Mouse (Mus musculus): ENCODE measurements around the gene Unc93b1.
"Not testable (repeated sequence)": the region's sequence is repeated elsewhere in the genome, so short reads cannot be mapped to it uniquely, and the experiment has no call there.

Gene Unc93b1

DNA sequence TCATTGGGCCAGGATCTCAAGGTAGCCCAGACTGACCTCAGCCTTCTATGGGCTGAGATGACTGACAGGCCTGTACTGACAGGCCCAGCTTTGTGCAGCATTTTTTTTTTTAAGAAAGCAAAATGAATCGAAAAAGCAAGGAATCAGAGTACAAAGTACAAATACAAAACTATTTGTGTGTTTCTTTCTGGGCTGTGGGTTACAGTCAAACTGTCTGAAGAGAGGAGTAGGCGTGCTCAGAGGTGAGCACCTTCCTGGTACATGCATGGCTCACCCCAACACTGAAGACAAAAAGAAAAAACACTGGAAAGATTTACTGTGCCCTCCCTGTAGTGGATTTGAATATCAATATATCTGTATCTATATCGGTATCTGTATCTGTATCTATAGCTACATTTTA, 12.8 kb downstream of the Unc93b1 start:
- no peak for DNase-seq

DNA sequence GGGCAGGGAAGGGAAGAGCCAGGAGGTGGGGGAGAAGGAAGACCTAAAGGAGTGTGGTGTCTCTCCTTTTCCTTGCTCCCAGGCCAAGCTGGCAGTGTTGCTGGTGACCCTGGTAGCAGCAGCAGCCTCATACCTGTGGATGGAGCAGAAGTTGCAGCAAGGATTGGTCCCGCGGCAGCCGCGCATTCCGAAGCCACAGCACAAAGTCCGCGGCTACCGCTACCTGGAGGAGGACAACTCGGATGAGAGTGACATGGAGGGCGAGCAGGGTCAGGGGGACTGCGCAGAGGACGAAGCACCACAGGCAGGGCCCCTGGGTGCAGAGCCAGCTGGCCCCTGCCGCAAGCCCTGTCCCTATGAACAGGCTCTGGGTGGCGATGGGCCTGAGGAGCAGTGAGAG, 13.6 kb downstream of the Unc93b1 start:
- DNase-seq: peak; percentile 40 to 72

DNA sequence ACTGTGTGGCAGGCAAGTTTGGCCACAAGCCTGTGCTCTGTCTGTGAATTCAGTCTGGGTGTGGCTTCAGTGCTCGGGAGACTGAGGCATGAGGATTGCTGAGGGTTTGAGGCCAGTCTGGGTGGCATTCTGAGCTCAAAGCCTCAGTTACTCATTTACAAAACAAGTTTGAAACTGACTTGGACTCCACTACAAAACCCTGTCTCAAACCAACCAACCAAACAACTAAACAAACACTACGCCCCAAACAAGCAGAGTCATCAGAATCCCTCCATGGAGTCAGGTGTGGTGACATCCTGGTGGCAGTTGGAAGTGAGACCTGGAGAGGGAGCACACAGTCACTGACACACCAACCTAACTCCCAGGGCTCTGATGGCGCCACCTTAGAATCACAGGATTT, 15.3 kb downstream of the Unc93b1 start:
- peak; percentile 48 to 62 for DNase-seq

DNA sequence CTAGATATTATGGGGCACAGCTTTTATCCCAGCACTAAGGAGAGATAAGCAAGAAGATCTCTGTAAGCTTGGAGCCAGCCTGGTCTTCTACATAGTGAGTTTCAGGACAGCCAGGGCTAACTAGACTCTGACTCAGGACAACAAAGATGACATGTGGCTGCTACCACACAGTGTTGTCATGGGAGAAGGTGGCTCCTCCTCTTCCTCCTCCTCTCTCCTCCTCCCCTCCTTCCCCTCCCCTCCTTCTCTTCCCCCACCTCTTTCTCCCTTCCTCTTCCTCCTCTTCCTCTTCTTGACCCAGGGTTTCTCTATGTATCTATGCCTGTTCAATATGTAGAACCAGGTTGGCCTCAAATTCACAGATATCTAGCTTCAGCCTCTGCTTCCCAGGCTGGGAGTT, 16.5 kb downstream of the Unc93b1 start:
- DNase-seq: no peak

DNA sequence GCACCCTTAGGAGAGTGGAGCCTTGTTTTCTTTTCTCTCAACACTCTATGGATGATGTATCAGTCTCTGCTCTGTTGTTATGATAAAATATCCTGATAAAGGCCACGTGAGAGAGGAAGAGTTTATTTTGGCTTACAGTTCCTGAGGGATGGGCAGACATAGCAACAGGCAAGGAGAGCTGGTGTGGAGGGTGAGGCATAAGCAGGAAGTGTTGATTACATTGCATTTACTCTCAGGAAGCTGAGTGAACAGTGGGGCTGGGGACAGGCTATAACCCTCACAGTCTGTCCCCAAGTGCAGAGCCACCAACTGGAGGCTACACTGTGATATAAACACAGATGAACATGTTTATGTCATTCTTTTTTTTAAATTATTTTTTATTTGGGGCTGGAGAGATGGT, 17.1 kb downstream of the Unc93b1 start:
- no peak for DNase-seq

DNA sequence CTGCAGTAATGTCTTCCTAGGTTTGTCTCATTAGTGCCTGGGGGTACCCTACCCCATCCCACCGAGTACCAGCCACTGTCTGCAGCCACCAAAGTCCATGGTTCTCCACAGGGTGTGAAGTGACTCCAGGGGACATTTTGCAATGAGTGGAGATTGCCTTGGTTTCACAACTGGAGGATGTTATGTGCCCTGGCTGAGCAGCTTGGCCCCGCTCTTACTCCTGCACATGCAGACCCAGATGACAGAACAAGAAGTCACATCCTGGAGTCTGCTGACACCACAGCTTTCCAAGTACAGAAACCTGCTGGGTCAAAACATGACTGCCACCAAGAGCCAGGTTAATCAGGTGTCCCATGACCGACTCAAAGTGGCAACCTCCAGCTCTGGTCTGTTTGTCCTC, 20.0 kb downstream of the Unc93b1 start:
- peak in 1 of 2 experiments; percentile 55 for DNase-seq

DNA sequence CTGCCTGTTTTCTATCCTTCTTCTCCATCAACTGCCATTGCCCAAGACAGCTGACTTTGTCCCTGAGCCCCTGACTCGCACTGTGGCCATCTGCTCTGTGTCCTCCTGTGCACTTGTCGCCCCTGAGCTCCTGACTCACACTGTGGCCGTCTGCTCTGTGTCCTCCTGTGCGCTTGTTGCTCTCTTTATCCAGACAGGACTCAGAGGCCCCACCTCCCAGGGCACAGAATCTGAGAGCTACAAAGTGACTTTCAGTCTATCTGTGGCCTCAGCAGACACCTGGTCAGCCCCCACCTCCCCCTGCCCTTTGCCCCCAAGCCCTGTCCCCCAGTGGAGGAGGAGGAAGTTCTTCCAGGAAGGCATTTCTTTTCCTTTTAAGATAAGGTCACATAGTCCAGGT, 20.8 kb downstream of the Unc93b1 start:
- peak in 1 of 2 experiments; percentile 63 for DNase-seq

DNA sequence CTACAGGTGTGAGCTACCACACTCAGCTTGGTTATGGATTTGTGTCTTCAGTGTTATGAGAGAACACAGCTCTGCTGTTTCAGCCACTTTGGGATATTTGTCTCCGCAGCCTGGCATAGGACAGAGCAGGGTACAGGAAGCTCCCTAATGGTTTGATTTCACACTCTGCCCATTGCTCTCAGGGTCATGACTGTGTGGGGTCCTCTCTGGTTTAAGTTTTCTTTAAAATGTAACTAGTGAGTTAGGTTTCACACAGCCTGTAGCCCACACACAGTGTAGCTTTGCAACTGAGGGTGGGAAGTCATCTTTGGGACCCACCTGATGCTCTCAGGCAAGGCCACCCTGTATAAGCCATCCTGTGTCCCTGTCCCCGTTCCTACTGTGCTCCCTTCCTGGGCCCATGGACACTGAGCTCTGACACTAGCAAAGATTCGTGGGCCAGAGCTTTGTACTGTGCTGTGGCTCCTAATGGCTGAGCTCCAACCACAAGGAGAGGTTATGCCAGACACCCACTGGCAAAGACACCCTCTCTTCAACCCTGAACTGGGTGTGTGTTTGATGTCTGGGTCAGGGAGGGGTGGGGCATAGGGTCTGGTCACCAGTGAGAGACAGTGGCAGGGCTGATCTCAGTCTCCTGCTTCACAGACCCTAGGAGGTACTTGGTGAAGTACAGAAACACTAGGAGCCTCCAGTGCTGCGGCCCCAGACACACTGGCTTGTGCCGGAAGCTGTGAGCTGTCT, 22.5 kb downstream of the Unc93b1 start:
- peak; percentile 28 to 69 for DNase-seq

DNA sequence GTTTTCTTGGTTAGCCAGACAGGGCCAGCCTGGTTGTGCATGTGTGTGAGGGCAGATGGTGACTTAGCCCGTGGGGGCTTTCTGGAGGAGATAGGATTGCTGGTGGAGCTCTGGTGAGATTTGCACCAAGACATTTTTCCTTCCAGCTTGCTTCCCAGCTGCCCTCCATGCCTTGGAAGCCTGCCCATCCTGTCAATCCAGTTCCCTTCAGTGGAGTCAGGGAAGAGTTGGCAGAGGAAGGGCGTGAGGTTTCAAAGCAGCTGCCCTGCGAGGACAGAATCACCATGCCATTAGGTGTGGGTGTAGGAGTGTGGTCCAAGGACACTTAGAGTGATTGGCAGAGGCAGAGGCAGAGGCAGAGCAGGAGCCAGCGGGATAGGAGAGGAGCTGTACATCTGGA, 23.5 kb downstream of the Unc93b1 start, which contains the start of gene Aldh3b3:
Gene Aldh3b3 (plus strand): TSS at position 176 of the 400 bp plus-strand sequence.
- DNase-seq: peak; percentile 50 to 73

DNA sequence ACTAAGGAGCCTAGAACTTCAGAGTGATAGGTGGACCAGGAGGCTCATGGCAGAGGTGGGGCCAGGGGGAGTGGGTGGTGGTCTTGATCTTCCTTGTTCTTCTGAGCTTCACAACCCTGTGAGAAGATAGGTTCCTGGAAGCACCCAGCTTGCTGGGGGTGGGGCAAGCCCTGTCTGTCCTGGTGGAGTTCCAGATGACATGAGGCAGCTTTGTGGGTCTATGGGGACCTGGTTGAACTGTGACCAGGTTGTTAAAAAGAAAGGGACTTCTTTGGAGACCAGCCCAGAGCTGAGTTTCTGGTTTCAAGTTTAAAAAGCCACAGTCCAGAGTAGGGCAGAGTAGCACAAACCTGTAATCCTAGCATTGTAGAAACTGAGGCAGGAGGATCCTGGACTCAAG, 24.0 kb downstream of the Unc93b1 start:
- DNase-seq: peak; percentile 62 to 82

DNA sequence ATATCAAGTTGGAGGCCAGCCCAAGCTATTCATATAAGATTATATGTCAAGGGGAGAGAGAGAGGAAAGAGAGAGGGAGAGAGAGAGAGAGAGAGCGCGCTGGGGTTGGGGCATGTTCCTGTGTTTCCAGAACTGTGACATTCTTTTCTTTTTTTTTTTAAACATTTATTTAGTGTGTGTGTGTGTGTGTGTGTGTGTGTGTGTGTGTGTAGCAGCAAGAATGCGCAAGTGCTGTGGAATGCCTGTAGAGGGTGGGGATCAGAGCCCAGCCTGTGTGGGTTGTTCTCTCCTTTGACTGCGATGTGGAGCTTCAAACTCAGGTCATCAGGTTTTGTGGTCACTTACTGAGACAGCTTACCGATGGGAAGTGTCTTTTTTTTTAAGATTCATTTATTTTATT, 25.2 kb downstream of the Unc93b1 start:
- no peak for DNase-seq

DNA sequence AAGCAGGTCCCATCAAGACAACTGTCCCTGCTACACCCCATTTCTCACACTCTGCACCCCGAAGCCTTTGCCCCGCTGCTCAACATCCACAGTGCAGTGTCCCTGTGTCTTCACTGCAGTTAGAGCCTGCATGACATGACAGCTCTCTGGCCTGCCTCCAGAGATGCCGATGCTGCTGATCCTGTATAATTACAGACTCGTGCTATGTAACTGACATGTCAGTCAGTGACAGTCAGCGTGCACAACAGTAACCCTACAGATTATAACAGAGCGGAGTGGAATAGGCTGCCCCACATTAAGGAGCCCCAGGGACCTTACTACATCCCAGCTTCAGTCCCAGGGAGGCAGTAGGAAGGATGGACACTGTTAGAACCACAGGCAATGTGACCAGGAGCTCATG, 26.8 kb downstream of the Unc93b1 start:
- not testable (repeated sequence) for DNase-seq

DNA sequence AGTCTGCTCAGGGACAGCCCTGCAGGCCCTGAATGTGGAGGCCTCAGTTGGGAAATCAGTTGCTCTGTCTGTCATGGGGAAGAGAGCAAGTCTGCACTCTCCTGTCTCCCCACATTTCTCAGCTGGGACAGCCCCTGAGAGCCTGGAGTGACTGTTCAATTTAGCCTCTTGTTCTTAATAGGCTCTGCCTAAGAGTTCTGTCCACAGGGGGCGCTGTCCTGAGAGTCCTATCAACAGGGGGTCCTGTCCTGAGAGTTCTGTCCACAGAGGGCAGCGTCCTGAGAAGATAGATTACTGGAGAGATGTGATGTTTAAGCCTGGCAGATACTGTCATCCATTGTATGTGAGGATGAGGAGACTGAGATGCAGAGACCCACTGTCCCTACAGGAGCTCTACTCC, 27.5 kb downstream of the Unc93b1 start:
- DNase-seq: peak in 1 of 2 experiments; percentile 53

DNA sequence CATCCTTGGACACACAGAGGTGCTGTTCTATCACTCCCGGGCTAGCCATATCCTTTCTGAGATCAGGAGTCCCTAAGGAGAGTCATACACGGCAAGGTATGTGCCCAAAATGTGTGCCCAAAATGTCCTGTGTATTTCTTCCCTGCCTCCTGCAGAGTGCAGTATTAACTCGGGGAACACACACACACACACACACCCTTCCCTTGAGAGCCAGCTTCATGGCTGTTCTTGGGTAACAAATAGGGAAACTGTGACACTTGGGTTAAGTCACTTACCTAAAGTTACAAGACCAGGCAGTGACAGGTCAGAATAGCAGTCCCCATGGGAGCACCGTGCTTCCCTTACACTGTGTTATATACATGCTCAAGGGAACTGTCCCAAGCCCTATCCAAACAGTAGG, 29.0 kb downstream of the Unc93b1 start:
- DNase-seq: no peak

DNA sequence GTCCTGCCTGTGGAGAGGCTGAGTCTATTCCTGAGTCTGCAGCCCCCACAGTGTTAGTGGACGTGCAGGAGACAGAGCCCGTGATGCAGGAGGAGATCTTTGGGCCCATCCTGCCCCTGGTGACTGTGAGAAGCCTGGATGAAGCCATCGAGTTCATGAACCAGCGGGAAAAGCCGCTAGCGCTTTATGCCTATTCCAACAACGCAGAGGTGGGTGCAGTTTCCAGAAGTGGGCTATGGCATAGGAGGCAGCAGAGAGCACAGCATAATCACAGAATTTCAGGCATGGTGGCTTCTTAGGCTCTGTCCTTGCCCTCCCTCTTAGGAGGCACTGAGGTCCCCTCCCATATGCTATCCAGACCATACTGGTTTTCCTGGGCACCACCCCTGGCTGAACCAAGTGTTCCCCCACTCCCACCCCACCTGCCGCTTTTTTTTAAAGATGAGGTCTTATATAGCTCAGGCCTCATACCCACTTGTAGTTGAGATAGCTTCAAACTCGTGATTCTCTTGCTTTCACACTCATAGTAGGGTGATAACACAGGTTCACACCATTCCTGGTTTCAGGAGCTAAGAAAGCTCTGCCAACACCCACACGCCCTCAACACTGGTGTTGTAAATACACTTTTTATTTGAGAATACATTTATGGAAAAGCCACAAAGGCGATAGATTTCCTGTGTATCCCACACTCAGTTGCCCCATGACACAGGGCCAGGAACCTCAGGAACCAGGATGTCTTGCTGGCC, 31.5 kb downstream of the Unc93b1 start:
- no peak for DNase-seq

DNA sequence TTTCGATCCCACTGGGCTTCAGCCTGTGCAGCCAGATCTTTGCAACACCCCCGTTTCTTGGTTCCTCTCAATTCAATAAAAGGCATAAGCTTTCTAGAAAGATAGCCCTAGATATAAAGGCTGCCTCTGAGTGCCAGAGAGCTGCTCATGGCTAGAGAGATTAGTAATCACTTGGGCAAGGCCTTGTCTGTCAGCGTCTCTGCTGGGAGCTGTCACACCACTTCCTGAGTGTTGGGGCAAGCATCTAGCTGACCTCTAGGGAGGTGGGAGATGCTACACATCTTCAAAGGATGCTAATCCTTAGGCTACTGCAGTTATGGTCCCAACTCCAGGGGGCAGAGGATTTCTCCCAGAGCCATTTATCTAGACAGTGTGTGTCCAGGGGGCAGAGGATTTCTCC, 32.3 kb downstream of the Unc93b1 start:
- no peak for DNase-seq

DNA sequence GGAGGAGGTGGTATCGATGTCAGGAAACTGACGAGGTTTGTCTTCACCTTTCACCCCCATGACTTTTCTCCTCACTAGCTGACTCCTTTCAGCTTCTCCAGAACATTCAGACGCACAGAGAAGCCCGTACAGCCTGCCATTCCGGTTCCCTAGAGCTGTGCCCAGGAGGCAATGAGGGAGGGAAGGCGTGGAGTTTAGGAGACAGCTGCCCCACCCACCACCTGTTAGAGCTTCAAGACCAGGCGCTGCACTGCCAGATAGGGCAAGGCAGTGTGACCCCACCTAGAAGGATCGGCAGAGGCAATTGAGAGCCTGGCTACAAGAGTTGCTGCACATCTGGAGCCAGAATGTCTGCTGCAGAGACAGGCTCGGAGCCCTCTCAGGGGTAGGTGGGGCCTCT, 37.2 kb downstream of the Unc93b1 start, which contains the start of gene Aldh3b2:
Gene Aldh3b2 (plus strand): TSS at position 100 of the 400 bp plus-strand sequence.
- no peak for DNase-seq

DNA sequence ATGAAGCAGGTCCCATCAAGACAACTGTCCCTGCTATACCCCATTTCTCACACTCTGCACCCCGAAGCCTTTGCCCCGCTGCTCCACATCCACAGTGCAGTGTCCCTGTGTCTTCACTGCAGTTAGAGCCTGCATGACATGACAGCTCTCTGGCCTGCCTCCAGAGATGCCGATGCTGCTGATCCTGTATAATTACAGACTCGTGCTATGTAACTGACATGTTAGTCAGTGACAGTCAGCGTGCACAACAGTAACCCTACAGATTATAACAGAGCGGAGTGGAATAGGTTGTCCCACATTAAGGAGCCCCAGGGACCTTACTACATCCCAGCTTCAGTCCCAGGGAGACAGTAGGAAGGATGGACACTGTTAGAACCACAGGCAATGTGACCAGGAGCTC, 39.6 kb downstream of the Unc93b1 start:
- not testable (repeated sequence) for DNase-seq

DNA sequence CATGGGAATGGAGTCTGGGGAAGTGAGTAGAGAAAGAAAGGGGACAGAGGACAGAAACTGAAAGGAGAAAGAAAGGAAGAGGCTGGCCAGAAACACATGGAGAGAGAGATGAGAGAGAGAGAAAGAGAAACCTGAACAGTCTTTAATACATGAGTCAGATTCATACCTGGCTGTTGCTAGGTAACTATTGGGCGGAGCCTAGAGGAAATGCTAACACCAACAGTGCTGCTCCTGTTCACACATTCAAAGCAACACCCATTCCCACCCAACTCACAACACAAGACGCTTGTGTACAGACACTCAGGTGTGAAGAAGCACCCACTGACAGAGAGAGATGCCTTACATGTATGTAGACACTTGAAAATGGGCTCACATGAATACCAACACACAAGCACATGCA, 40.9 kb downstream of the Unc93b1 start:
- DNase-seq: no peak

DNA sequence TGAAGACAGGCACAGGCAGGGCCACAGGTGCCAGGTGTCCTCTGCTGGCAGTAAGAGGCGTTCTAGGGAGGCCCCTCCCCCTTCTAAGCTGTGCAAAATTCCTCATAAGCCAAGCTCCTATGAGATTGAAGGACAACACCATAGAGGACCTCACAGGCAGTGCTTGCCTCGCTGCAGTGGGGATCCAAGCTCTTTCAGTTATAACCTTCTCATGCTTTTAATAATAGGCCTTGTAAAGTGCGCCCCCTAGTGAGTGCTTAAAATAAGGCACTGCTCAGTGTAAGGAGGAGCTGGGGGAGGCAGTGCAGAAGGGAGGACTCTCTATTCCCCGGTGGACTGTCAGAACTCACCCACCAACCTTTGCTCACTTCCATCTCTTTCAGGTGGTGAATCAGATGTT, 45.3 kb downstream of the Unc93b1 start:
- DNase-seq: peak; percentile 81 to 93

DNA sequence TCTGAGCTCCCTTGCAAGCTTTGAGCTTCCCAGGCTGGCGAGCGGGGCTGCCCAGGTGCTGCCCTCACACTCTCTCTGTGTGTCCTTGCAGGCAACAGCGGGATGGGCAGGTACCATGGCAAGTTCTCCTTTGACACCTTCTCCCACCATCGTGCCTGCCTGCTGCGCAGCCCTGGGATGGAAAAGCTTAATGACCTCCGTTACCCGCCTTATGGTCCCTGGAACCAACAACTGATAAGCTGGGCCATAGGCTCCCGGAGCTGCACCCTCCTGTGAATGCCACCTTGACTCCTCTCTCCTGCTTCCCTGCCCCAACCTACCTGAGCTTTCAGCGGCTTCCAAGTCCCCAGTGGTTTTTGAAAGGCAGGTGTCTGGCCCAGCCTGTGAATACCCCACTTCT, 45.9 kb downstream of the Unc93b1 start:
- DNase-seq: no peak

DNA sequence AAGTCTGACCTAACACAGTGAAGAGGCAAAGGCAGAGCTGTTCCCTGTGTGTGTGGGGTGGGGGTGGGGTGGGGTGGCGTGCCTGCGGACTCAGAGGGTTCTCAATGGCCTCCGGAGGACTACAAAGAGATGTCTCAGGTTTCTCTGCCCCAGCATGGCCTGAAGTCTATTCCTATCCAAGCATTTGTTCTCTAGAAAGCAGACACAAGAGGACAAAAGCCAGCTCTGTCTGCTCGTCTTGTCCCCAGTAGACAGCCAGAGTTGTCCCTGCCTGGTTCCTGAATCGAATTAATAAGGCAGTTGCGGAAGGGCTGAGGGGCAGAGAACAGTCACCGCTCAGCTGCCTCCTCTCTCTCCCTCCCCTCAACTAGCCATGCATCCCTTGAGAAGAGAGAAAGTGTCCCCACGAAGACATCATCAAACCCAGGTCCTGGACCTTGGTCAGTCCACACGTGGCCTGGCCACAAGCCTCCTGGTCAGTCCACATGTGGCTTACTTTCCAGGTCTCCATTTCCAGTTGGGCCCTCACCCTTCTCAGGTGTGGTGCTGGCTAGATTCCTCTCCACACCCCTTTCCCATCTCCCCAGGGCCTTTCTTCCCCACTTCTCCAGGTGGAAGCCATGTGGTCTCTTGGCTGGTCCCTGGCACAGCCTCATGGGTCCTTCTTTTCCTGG, 48.7 kb downstream of the Unc93b1 start:
- DNase-seq: peak in 1 of 2 experiments; percentile 68

DNA sequence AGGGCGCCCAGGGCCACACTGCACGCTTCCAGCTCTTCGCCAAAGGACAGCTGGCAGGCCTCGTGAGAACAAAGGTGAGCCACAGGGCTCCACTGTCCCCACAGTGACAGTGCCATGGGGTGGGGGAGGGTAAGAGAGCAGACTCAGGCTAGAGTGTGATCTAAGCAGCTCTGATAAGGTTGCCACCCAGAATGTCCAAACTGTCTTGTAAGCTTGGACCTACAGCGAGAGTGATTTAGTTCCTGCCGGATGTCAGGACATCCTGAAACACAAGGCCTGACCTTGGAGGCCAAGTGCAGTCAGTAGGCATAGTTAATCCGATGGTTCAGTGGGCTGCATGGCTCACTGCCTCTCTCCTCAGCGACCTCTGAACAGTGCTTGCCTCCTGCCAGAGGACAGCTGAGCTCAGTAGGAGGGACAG, 50.3 kb downstream of the Unc93b1 start:
- peak; percentile 82 to 96 for DNase-seq

DNA sequence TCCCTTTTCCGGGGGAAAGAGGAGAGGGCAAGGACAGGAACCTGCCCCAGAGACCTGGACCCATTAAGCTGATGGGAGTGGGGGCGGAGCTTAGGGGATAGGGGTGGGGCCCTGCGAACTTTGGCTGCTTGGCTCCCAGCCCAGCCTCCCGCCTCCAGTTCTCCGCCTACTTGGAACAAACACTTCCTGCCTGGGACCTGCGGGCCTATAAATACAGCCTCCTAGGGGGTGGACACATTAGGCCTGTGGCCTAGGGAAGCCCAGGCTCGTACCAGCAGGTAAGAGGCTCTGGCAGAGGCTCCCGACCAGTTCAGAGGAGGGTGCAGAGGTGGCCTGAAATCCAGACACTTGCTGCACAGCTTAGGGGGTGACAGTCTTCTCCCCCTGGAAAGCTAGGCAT, 51.3 kb downstream of the Unc93b1 start, which contains the start of gene Acy3:
Gene Acy3 (plus strand): TSS at position 237 of the 400 bp plus-strand sequence.
- peak; percentile 97 for DNase-seq
